Mouse (Mus musculus) adipose tissue, adult 10 weeks (tissue): Measurements from ENCODE around the gene Senp1. TPM values are rescaled to one million over a fixed set of nuclear protein-coding genes. Genes with fewer than 3 reads are reported as not detected.

Source experiments
- polyA plus RNA-seq: library from polyadenylated mRNA; stranded (reverse); fragments of 350-450 nt; fragmentation: Illumina TruSeq; extraction: RNeasy Lipid Tissue Mini Kit (QIAGEN cat#74804); gene quantifications from one replicate; pipeline ENCODE4 v1.2.3, GENCODE M21; 2014; ENCODE audit warnings: low read depth, low replicate concordance

Gene Senp1
- 17.6 TPM for polyA plus RNA-seq

DNA sequence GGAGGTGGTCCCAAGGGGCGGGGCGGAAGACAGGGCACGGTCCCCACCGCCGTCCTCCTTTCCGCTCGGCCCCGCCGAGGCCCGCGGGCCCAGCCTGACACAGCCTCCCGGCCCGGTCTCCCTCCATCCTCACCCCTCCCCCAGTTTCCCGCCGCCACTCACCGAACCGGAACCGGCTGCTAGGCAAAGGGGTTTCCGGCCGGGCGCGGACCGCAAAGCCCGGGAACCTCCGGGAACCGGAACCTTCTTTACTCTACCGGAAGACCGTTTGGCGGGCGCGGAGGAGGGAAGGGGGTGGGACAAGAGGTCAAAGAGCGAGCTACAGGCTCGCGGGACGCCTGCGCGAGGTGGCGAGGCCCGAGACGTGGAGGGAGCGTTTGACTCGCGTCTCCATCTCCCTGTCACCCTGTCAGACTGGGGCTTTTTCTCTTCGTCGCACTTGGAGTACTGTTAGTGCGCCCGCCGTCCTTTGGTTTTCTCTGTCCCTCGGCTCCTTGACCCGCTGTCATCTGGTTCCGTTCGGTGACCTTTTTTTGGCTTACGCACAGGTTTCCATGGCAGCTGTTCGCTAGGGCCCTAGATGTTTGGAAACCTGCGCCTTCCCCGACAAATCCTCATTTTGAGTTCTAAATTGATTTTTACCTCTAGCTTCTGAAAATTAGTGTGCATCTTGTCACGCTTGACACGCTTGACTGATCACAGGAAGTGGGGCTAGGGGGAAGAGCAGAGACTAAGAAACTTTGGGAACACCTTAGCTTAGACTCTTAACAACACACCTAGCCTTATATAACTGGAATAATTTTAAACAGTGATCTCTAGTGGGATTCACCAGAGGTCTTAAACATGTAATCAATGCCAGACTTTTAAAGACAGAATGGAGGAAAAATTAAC lies at the start of gene Senp1:
Gene Senp1 (minus strand): TSS at position 624 of the 891 bp plus-strand sequence.

DNA sequence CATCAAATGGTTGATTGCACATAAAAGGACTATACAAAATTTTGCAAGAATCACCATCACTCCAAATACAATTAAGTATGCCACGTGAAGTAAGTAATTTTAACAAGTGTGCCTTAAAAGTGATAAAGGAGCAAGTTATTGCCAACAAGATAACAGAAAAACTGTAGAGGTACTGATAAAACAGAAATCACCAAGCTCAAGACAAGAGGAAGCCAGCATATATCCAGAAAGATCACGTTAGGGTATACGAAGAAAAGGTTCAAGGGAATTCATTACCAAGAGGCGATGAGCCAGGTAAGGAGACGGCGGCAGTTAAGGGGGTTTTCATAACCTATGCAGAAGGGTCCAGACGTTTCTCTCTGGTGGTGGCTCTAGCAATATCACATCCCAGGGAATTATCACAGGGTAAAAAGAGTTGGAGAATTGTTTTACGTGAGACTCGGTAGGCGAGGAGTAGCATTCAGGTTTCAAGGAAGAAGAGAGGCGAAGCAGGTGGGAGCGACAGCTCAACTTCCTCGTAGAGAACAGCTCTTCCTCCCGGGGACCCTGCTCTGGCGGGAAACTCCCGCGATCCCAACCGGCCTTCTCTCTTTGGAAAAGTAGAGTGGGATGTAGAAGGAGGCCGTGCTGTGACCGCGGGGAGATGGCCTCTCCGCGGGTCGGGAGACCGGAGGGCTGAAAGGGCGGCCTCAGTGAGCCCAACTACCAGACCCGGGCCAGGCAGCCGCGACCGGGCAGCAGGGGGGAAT lies 998 bp downstream of the Senp1 start, which contains the start of gene Pfkm:
Gene Pfkm (plus strand): TSS at position 218 of the 749 bp plus-strand sequence.

DNA sequence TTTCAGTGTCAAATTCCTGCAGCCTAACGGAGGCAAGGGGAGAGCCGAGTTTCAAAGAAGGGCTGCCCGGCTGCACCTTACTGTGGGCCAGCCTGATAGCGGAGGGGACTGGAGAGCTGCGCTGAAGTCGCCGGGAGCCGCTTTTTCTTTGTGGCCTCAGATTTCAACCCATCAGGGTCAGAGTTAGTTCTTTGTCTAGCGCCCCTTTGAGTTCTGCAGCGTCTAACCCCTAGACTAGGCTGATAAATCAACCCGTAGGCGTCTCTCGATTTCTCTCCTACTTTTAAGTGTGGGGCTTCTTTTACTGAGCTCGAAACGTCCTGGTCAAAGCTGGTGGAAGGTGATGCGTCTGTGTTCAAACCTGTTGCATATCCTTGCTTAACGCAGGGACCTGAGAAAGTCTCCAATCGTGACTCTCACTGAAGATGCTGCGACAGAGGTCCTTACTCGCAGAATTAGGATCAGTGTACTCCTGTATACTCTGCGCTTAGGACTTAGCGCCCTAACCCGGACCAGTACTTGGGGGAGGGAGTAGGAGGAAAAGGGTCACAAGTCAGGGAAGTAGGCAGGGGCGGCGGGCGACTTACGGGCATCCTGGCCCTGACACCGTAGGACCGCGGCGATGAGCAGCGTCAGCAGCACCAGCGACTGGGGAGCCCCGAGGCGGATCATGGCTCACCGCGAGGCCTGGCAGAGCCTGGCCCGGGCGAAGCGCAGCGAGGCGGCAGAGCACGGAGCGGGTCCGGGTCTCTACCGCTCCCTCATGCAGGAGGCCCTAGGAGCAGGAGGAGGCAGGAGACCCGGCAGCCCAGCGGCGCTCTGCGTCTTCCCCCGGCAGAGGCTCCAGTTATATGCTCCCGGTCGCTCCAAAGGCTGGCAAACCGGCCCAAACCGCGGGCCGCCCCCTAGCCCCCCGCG lies 89.5 kb downstream of the Senp1 start, which contains the start of gene Col2a1:
Gene Col2a1 (minus strand): TSS at position 874 of the 918 bp plus-strand sequence.

Other genes with a start within 250 kb of the Senp1 start
- 60.9 TPM for gene Hdac7, start 249.2 kb downstream of the Senp1 start, polyA plus RNA-seq
- 1.8 TPM for gene Vdr, start 183.1 kb downstream of the Senp1 start, polyA plus RNA-seq
- 65.7 TPM for gene Tmem106c, start 129.5 kb downstream of the Senp1 start, polyA plus RNA-seq
- 0.51 TPM for gene Col2a1, start 89.0 kb downstream of the Senp1 start, polyA plus RNA-seq
- 21.6 TPM for gene Pfkm, start 1.2 kb downstream of the Senp1 start, polyA plus RNA-seq
- 23.7 TPM for gene Asb8, start 71.9 kb upstream of the Senp1 start, polyA plus RNA-seq
- gene Ccdc184, start 73.4 kb upstream of the Senp1 start, polyA plus RNA-seq, result 0.57 TPM
- gene Olfr288, start 101.8 kb upstream of the Senp1 start, polyA plus RNA-seq, result not detected
- not detected for gene Gm44579, start 127.2 kb upstream of the Senp1 start, polyA plus RNA-seq
- gene Olfr287, start 127.3 kb upstream of the Senp1 start, polyA plus RNA-seq, result not detected
- not detected for gene Olfr286, start 140.7 kb upstream of the Senp1 start, polyA plus RNA-seq
- gene H1fnt, start 163.5 kb upstream of the Senp1 start, polyA plus RNA-seq, result 15.9 TPM
- 3.6 TPM for gene Zfp641, start 202.4 kb upstream of the Senp1 start, polyA plus RNA-seq
- gene Olfr285, start 223.6 kb upstream of the Senp1 start, polyA plus RNA-seq, result not detected
- not detected for gene Olfr284, start 247.2 kb upstream of the Senp1 start, polyA plus RNA-seq